24 mouse cellular contexts compared by ENCODE assay signal in genomic region chr9:74134010-74134409, GRCm38 (mm10). TPM values are rescaled to one million over a fixed set of nuclear protein-coding genes. Genes with fewer than 3 reads are reported as not detected.
DNase-seq lines count a peak whose midpoint lies in the region; ATAC-seq and TF ChIP-seq lines count a peak whose summit lies in the region.
"Had no signal": no experiment of that assay in that cellular context is flagged by ENCODE, and none has a peak within 500 bp of the region (broad histone marks: within the 10 kb centered on the region; RNA-seq: fewer than 3 reads in every experiment).

No protein-coding gene starts in this region.

- no peak for TF ChIP-seq CTCF in lung, embryonic 14.5 days (IDR thresholded peaks at IDR 0.05; ENCODE audit: low read depth)

- 40% methylated on average over 2 of the region's 2 CpGs for WGBS in lung, embryonic 14.5 days
- 86% methylated on average over 2 of the region's 2 CpGs for WGBS in midbrain, embryonic 11.5 days
- 97% methylated on average over 2 of the region's 2 CpGs for WGBS in midbrain, embryonic 16.5 days

- no peak overlapping the region for H3K9ac ChIP-seq in lung, embryonic 14.5 days
- H3K9ac ChIP-seq in midbrain, embryonic 11.5 days (ENCODE audit: low read length), result no peak overlapping the region
- H3K9ac ChIP-seq in midbrain, embryonic 16.5 days (ENCODE audit: low read depth, low read length), result no peak overlapping the region
- H3K9ac ChIP-seq: embryonic facial prominence, embryonic 13.5 days; embryonic facial prominence, embryonic 15.5 days; forebrain, embryonic 12.5 days had no signal

- no peak for ATAC-seq in lung, embryonic 14.5 days (ENCODE audit: insufficient read depth)
- no peak for ATAC-seq in midbrain, embryonic 11.5 days (ENCODE audit: low FRiP score)
- no peak for ATAC-seq in midbrain, embryonic 16.5 days
- ATAC-seq: activated CD4-positive, CD25-positive, alpha-beta regulatory T cell, adult 4 months; forebrain, embryonic 14.5 days; forebrain, embryonic 16.5 days; Patski had no signal

- H3K27ac ChIP-seq in lung, embryonic 14.5 days (ENCODE audit: low read depth), result no peak overlapping the region
- H3K27ac ChIP-seq in midbrain, embryonic 11.5 days (ENCODE audit: low read depth, low read length), result no peak overlapping the region
- no peak overlapping the region for H3K27ac ChIP-seq in midbrain, embryonic 16.5 days (ENCODE audit: low read length)
- H3K27ac ChIP-seq: embryonic facial prominence, embryonic 13.5 days; embryonic facial prominence, embryonic 15.5 days; forebrain, embryonic 10.5 days; forebrain, embryonic 12.5 days had no signal

- no peak overlapping the region for H3K4me3 ChIP-seq in lung, embryonic 14.5 days (ENCODE audit: low read depth, low read length)
- no peak overlapping the region for H3K4me3 ChIP-seq in midbrain, embryonic 11.5 days (ENCODE audit: low read depth, low read length)
- no peak overlapping the region for H3K4me3 ChIP-seq in midbrain, embryonic 16.5 days (ENCODE audit: low read depth, low read length)
- H3K4me3 ChIP-seq: embryonic facial prominence, embryonic 13.5 days; embryonic facial prominence, embryonic 15.5 days; erythroblast, embryonic 14.5 days; forebrain, embryonic 10.5 days; forebrain, embryonic 12.5 days had no signal

- H3K27me3 ChIP-seq in lung, embryonic 14.5 days (ENCODE audit: insufficient read depth, low read length), result no peaks in the 10 kb centered on the region
- no peaks in the 10 kb centered on the region for H3K27me3 ChIP-seq in midbrain, embryonic 11.5 days (ENCODE audit: control insufficient read depth, insufficient read depth, low read length)
- H3K27me3 ChIP-seq in midbrain, embryonic 16.5 days (ENCODE audit: control insufficient read depth, insufficient read depth, low read depth, low read length), result no peaks in the 10 kb centered on the region
- H3K27me3 ChIP-seq: embryonic facial prominence, embryonic 13.5 days; embryonic facial prominence, embryonic 15.5 days; forebrain, embryonic 12.5 days had no signal

- H3K4me2 ChIP-seq in lung, embryonic 14.5 days, result no peak overlapping the region
- no peak overlapping the region for H3K4me2 ChIP-seq in midbrain, embryonic 11.5 days
- no peak overlapping the region for H3K4me2 ChIP-seq in midbrain, embryonic 16.5 days (ENCODE audit: low read length)
- H3K4me2 ChIP-seq: embryonic facial prominence, embryonic 13.5 days; embryonic facial prominence, embryonic 15.5 days; forebrain, embryonic 12.5 days had no signal

- H3K36me3 ChIP-seq in lung, embryonic 14.5 days (ENCODE audit: insufficient read depth), result no peaks in the 10 kb centered on the region
- no peaks in the 10 kb centered on the region for H3K36me3 ChIP-seq in midbrain, embryonic 11.5 days (ENCODE audit: control insufficient read depth, insufficient read depth, low read length)
- no peaks in the 10 kb centered on the region for H3K36me3 ChIP-seq in midbrain, embryonic 16.5 days (ENCODE audit: control insufficient read depth, insufficient read depth, low read length)
- H3K36me3 ChIP-seq: embryonic facial prominence, embryonic 13.5 days; embryonic facial prominence, embryonic 15.5 days; forebrain, embryonic 10.5 days; forebrain, embryonic 12.5 days had no signal

- no peaks in the 10 kb centered on the region for H3K9me3 ChIP-seq in lung, embryonic 14.5 days (ENCODE audit: low read depth, low read length)
- H3K9me3 ChIP-seq in midbrain, embryonic 11.5 days (ENCODE audit: control insufficient read depth, low read length), result no peaks in the 10 kb centered on the region
- H3K9me3 ChIP-seq in midbrain, embryonic 16.5 days (replicated peaks; ENCODE audit: control insufficient read depth, low read length, poor library complexity, severe bottlenecking), result no peaks in the 10 kb centered on the region
- H3K9me3 ChIP-seq: embryonic facial prominence, embryonic 13.5 days; embryonic facial prominence, embryonic 15.5 days; forebrain, embryonic 10.5 days; forebrain, embryonic 12.5 days had no signal

- peak; percentile 27 for DNase-seq in lung, embryonic 14.5 days
- DNase-seq in lung, adult 18-20 months, result no peak
- DNase-seq in midbrain, embryonic 11.5 days (ENCODE audit: low spot score, missing footprints), result peak; percentile 57
- no peak for DNase-seq in kidney, adult 18-20 months
- DNase-seq: adrenal gland, adult 8-10 months; adrenal gland, postnatal 14 days; adrenal gland, postnatal 36 days; cerebellum, adult 11-12 months; cerebellum, adult 2 months; cerebellum, adult 9-10 months; cerebellum, postnatal 10 days; cerebellum, postnatal 36 days; embryo, embryonic 11 days had no signal

- H3K4me1 ChIP-seq in lung, embryonic 14.5 days (ENCODE audit: insufficient read depth), result no peaks in the 10 kb centered on the region
- no peaks in the 10 kb centered on the region for H3K4me1 ChIP-seq in midbrain, embryonic 11.5 days (ENCODE audit: control insufficient read depth, insufficient read depth, low read length)
- no peaks in the 10 kb centered on the region for H3K4me1 ChIP-seq in midbrain, embryonic 16.5 days (ENCODE audit: control insufficient read depth, insufficient read depth, low read length)
- H3K4me1 ChIP-seq: embryonic facial prominence, embryonic 13.5 days; embryonic facial prominence, embryonic 15.5 days; forebrain, embryonic 10.5 days; forebrain, embryonic 12.5 days had no signal

RNA-seq across cellular contexts. Expression of gene Wdr72, which starts 23.9 kb away (rescaled TPM):
- polyA plus RNA-seq in lung, embryonic 14.5 days (2014; fragmentation: Nextera tagmentation; extraction: Ambion mirVana), result 0.37 and 0.42 TPM in 2 replicates
- 0.90 and 0.91 TPM in 2 replicates for polyA plus RNA-seq in midbrain, embryonic 11.5 days (2014; fragmentation: Nextera tagmentation; extraction: Ambion mirVana)
- polyA plus RNA-seq in midbrain, embryonic 16.5 days (2015; fragmentation: Nextera tagmentation; extraction: Ambion mirVana), result 0.43 and 0.67 TPM in 2 replicates
- polyA plus RNA-seq: C2C12; erythroblast, embryonic 14.5 days had no signal

Comparison
In these comparisons a context has a peak if more than half of its experiments do, and no peak if none do; other contexts are left out.
1. DNase-seq: peak in lung, embryonic 14.5 days (single experiment) and midbrain, embryonic 11.5 days (single experiment); none in lung, adult 18-20 months (0 of 2) and kidney, adult 18-20 months (single experiment).